Mouse (Mus musculus): Measurements from ENCODE around the gene Krt79. TPM values are rescaled to one million over a fixed set of nuclear protein-coding genes. Genes with fewer than 3 reads are reported as not detected.

The Krt79 gene
- polyA plus RNA-seq, 1 experiment = not detected

GRCm38 (mm10) chr15:101904849-101905248 lies 35.3 kb downstream of the Krt79 start:
- Histone ChIP-seq H3K4me1 (ENCODE audit: control insufficient read depth, insufficient read depth, low read length) (no peaks in the 10 kb centered on the region), H3K27ac (ENCODE audit: insufficient read depth, low read length) (no peak overlapping the region), H3K4me3 (ENCODE audit: insufficient read depth, low read length) (no peak overlapping the region)
- TF ChIP-seq POLR2A (IDR thresholded peaks at IDR 0.05; ENCODE audit: low read depth, low read length) (no peak), CTCF (IDR thresholded peaks at IDR 0.05; ENCODE audit: borderline replicate concordance, insufficient read depth, low read length) (no peak)

- no peak for TF ChIP-seq CTCF (IDR thresholded peaks at IDR 0.05; ENCODE audit: borderline replicate concordance, insufficient read depth, low read length)
- TF ChIP-seq POLR2A (IDR thresholded peaks at IDR 0.05; ENCODE audit: low read depth, low read length) = no peak
- Histone ChIP-seq H3K4me3 (ENCODE audit: insufficient read depth, low read length) (no peak overlapping the region), H3K4me1 (ENCODE audit: control insufficient read depth, insufficient read depth, low read length) (no peaks in the 10 kb centered on the region), H3K27ac (ENCODE audit: insufficient read depth, low read length) (no peak overlapping the region)
These were observed 37.7 kb downstream of the Krt79 start for GRCm38 (mm10) chr15:101902171-101903149.

GRCm38 (mm10) chr15:101895216-101895615 lies 44.9 kb downstream of the Krt79 start:
- no peak overlapping the region for H3K4me3 ChIP-seq (ENCODE audit: insufficient read depth, low read length)
- H3K27ac ChIP-seq (ENCODE audit: insufficient read depth, low read length) = no peak overlapping the region
- TF ChIP-seq CTCF (IDR thresholded peaks at IDR 0.05; ENCODE audit: borderline replicate concordance, insufficient read depth, low read length) (no peak), POLR2A (IDR thresholded peaks at IDR 0.05; ENCODE audit: low read depth, low read length) (no peak)
- no peaks in the 10 kb centered on the region for H3K4me1 ChIP-seq (ENCODE audit: control insufficient read depth, insufficient read depth, low read length)

- Histone ChIP-seq H3K27ac (ENCODE audit: insufficient read depth, low read length) (no peak within 1 kb of the TSS), H3K4me1 (ENCODE audit: control insufficient read depth, insufficient read depth, low read length) (no peaks in the 10 kb centered on the region), H3K4me3 (ENCODE audit: insufficient read depth, low read length) (no peak within 1 kb of the TSS)
- no peak for TF ChIP-seq POLR2A (IDR thresholded peaks at IDR 0.05; ENCODE audit: low read depth, low read length)
- no peak for TF ChIP-seq CTCF (IDR thresholded peaks at IDR 0.05; ENCODE audit: borderline replicate concordance, insufficient read depth, low read length)
These were observed 47.3 kb downstream of the Krt79 start, which contains the start of gene Krt76 for GRCm38 (mm10) chr15:101892820-101893219. Gene Krt76, minus strand, starts transcription at chr15:101892920.

GRCm38 (mm10) chr15:101879776-101880175 lies 60.3 kb downstream of the Krt79 start:
- TF ChIP-seq CTCF (IDR thresholded peaks at IDR 0.05; ENCODE audit: borderline replicate concordance, insufficient read depth, low read length) (no peak), POLR2A (IDR thresholded peaks at IDR 0.05; ENCODE audit: low read depth, low read length) (no peak)
- Histone ChIP-seq H3K4me3 (ENCODE audit: insufficient read depth, low read length) (no peak overlapping the region), H3K4me1 (ENCODE audit: control insufficient read depth, insufficient read depth, low read length) (no peaks in the 10 kb centered on the region), H3K27ac (ENCODE audit: insufficient read depth, low read length) (no peak overlapping the region)

Other genes starting within 250 kb of the Krt79 start
- not detected in 2 replicates for gene Krt6a, start 246.0 kb downstream of the Krt79 start, polyA plus RNA-seq (2011; ENCODE audit: insufficient read length, low read depth, missing spikeins)
- gene Krt5, start 227.4 kb downstream of the Krt79 start, polyA plus RNA-seq (2011; ENCODE audit: insufficient read length, low read depth, missing spikeins) = not detected in 2 replicates
- not detected in 2 replicates for gene Krt71, start 197.2 kb downstream of the Krt79 start, polyA plus RNA-seq (2011; ENCODE audit: insufficient read length, low read depth, missing spikeins)
- not detected in 2 replicates for gene Krt72, start 153.9 kb downstream of the Krt79 start, polyA plus RNA-seq (2011; ENCODE audit: insufficient read length, low read depth, missing spikeins)
- gene Krt73, start 138.0 kb downstream of the Krt79 start, polyA plus RNA-seq (2011; ENCODE audit: insufficient read length, low read depth, missing spikeins) = not detected in 2 replicates
- not detected in 2 replicates for gene Krt2, start 122.2 kb downstream of the Krt79 start, polyA plus RNA-seq (2011; ENCODE audit: insufficient read length, low read depth, missing spikeins)
- gene Krt1, start 89.5 kb downstream of the Krt79 start, polyA plus RNA-seq (2011; ENCODE audit: insufficient read length, low read depth, missing spikeins) = not detected in 2 replicates
- gene Krt77, start 70.6 kb downstream of the Krt79 start, polyA plus RNA-seq (2011; ENCODE audit: insufficient read length, low read depth, missing spikeins) = not detected in 2 replicates
- gene Krt76, start 47.4 kb downstream of the Krt79 start, polyA plus RNA-seq (2011; ENCODE audit: insufficient read length, low read depth, missing spikeins) = not detected in 2 replicates
- not detected in 2 replicates for gene Krt4, start 15.6 kb downstream of the Krt79 start, polyA plus RNA-seq (2011; ENCODE audit: insufficient read length, low read depth, missing spikeins)
- not detected in 2 replicates for gene Krt78, start 14.0 kb upstream of the Krt79 start, polyA plus RNA-seq (2011; ENCODE audit: insufficient read length, low read depth, missing spikeins)
- 0.25 TPM in 1 of 2 replicates, not detected in the other for gene Krt8, start 64.2 kb upstream of the Krt79 start, polyA plus RNA-seq (2011; ENCODE audit: insufficient read length, low read depth, missing spikeins)
- 1.6 and 8.2 TPM in 2 replicates for gene Krt18, start 87.9 kb upstream of the Krt79 start, polyA plus RNA-seq (2011; ENCODE audit: insufficient read length, low read depth, missing spikeins)
- 309 and 317 TPM in 2 replicates for gene Eif4b, start 133.4 kb upstream of the Krt79 start, polyA plus RNA-seq (2011; ENCODE audit: insufficient read length, low read depth, missing spikeins)
- 61.8 and 71.1 TPM in 2 replicates for gene Tns2, start 160.1 kb upstream of the Krt79 start, polyA plus RNA-seq (2011; ENCODE audit: insufficient read length, low read depth, missing spikeins)
- gene Spryd3, start 195.9 kb upstream of the Krt79 start, polyA plus RNA-seq (2011; ENCODE audit: insufficient read length, low read depth, missing spikeins) = 35.5 and 36.0 TPM in 2 replicates
- gene Igfbp6, start 204.0 kb upstream of the Krt79 start, polyA plus RNA-seq (2011; ENCODE audit: insufficient read length, low read depth, missing spikeins) = 43.0 and 55.0 TPM in 2 replicates
- 1.3 and 2.6 TPM in 2 replicates for gene Soat2, start 210.2 kb upstream of the Krt79 start, polyA plus RNA-seq (2011; ENCODE audit: insufficient read length, low read depth, missing spikeins)

All from embryonic fibroblast, embryonic 13.5 days (primary cell).